Mouse (Mus musculus) adrenal gland (tissue): ENCODE results near the gene Safb2.
"Not testable (repeated sequence)": the region's sequence is repeated elsewhere in the genome, so short reads cannot be mapped to it uniquely, and the experiment has no call there.

Source experiments
- intact Hi-C: fragments of 180-260 bp; cut with DNase I; formaldehyde crosslinking; loops from one replicate; pipeline ENCODE4 v1.15.1; 2025
- long read RNA-seq, 2 experiments: library from polyadenylated mRNA; unstranded; transcript quantifications; one replicate each; pipeline ENCODE4 v2.0.0; 2020; ENCODE audit warnings: borderline replicate concordance in 1 of 2; ENCODE audit not compliant: insufficient replicate concordance in 1 of 2

Safb2 gene
- long read RNA-seq, experiment 1, partial matches to known transcripts: 16 of 22 reads
- long read RNA-seq, experiment 1, other reads (novel, unspliced or antisense): 3 of 22 reads
- long read RNA-seq, experiment 2, partial matches to known transcripts: 16 of 18 reads
- long read RNA-seq, experiment 2, other reads (novel, unspliced or antisense): 1 of 18 reads

DNA sequence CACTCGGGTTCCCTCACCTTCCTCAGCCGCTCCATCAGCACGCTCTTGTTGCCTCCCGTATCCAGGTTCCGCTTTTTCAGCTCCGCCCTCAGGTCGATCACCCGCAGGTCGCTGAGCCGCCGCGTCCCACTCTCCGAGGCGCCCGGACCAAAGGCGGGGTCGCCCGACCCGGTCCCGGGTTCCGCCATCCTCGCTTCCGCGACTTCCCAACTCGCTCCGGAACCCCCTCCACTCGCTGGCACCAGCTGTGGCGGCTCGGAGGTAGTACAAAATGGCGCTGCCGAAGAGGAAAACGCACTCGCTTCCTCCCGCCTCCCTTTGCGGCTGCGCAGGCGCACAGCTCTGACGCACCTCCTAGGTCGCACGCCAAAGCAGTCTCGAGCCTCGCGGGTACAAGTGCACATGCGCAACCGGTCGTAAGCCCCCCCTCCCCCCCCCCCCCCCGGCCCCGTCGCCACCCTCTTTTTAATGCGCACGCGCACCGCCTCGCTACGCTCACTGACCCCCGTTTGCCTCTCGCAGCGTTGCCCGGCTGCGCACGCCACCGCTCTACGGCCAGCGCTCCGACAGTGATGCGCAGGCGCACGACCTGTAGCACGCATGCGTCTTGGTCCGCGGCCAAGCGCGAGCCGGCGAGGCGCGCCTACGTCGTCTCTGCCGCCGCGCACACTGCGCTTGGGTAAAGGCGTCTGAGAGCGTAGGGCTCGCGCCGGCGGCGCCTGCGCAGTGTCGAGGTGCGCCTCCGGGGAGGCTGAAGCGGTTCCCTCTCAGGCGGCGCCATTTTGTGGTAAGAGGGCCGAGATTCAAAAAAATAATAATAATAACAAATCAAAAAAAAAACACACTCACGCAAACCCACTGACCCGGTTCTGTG is at the start of gene Safb2, which contains the start of gene Safb:
Gene Safb2 (minus strand): TSS at position 329 of the 874 bp plus-strand sequence.
Gene Safb (plus strand): TSS at position 569 of the 874 bp plus-strand sequence.
- intact Hi-C loops: no loop called here

- intact Hi-C loops: no loop called here
Observed at GRCm38 (mm10) chr17:56634023-56634422, 49.6 kb upstream of the Safb2 start.

DNA sequence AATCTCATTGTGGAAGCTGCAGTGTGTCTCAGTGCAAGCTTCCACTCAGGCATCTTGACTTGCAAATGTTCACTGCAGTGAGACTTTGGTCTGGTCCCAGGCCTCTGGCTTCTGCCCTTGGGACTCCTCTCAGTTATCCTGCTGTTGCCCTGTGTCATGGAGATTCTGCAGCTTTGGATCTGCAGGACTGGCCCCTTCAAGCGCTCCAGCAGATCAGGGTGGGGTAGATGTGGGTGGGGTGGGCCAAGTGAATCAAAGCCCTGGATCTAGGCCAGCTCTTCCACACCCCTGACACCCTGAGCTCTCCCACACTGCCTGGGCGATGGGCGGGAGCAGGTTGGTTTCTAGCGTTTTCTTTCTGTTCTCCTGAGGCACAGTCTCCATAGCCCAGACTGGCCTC is 47.4 kb upstream of the Safb2 start:
- intact Hi-C loops: no loop called here

DNA sequence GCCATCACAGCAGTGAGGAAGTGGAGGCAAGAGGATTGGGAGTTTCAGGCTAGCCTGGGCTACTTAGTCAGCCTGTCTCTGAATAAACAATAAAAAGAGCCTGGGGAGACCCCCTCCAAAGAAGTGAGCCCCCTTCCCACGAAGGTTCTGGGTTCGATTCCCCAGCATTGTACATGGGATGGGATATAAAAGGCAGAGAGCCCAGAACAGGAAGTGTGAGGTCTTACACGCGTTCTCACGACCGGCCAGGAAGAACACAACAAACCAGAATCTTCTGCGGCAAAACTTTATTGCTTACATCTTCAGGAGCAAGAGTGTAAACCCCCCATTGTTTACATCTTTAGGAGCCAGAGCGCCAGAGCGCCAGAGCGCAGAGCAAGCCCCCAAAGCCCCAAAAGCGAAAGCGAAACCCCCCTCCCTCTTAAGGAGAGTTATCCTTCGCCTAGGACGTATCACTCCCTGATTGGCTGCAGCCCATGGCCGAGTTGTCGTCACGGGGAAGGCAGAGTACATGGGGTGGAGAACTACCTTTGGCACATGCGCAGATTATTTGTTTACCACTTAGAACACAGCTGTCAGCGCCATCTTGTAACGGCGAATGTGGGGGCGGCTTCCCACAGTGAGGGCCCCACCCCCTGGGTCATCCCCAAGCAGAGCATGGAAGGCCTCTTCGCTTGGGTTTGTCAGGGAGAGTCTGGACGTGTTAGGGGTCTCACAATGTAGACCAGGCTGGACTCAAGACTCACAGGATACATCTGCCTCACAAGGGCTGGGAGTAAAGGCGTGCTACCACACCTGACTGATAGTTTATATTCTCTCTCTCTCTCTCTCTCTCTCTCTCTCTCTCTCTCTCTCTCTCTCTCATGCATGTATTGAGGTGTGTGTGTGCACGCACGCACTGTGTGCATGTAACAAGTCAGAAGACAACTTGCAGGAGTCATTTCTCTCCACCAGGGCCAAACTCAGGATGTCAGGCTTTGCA is 45.7 kb upstream of the Safb2 start:
- intact Hi-C loops: not testable (repeated sequence)

DNA sequence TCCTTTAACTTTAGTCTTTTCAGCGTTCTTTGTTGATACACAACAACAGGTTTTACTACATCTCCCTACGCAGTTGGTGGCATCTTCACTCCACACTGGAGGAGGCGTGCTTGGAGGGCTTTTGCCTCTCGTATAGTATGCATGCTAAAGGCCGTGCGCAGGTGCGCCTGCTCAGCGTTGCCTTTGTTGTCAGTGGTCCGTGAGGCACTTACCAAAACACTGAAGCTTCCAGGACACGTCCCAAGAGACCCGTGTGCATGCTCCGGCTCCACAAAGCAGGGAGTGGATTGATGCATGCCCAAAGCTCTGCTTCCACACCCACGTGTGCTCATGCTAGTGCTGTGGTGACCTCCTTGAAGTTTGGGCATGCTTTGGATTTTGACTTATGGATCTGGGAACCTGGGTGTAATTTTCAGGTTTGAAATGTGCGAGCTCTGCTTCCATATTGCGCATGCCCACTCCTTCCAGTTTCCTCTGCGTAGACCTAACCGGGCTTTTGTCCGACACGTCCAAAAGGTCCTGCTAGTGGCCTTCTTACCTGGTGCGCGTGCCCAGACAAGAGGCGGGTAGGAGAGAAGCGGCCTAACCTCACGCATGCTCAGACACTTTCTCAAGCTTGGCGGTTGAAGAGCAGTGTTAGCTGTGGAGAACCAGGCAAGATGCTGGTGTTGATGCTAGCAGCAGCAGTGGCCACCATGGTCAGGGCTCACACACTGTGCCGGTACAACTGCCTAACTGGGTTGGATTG is 43.3 kb upstream of the Safb2 start, which contains the start of gene Catsperd:
Gene Catsperd (plus strand): TSS at position 614 of the 748 bp plus-strand sequence.
- intact Hi-C loops: no loop called here

DNA sequence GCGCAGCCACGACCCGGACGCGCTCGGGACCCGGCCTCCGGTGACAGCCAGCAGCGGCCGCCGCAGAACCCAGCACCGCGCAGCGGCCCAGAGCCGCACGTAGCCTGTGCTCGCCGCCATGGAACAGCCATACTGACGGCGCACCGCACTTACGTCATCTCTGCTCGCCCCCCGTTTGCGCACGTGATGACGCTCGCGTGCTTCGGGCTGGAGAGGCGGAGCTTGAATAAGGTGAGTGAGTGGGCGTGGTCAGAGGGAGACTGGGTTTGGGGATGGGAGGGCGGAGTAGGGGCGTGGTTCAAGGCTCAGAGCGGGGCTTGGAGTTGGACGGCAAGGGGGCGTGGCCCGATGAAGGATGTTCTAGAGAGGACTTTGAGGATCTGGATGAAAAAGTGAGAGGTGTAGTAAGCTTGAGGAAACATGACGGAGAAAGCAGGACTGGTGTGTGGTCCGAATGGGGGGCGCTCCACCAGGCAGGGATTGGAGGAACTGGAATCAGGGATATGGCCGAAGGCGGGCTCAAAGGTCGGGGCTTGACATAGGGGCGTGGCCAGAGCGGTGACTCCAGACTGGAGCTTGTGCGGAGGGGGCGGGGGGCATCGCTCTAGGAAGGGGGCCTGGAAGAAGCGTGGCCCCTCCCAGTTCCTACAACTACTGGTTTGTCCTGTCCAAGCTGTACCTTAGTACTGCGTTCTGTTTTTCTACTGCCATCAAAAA is 42.5 kb upstream of the Safb2 start, which contains the start of gene Lonp1:
Gene Lonp1 (minus strand): TSS at position 134 of the 717 bp plus-strand sequence.
- intact Hi-C loops: no loop called here

GRCm38 (mm10) chr17:56626260-56626659 is 41.9 kb upstream of the Safb2 start:
- intact Hi-C loops: no loop called here

DNA sequence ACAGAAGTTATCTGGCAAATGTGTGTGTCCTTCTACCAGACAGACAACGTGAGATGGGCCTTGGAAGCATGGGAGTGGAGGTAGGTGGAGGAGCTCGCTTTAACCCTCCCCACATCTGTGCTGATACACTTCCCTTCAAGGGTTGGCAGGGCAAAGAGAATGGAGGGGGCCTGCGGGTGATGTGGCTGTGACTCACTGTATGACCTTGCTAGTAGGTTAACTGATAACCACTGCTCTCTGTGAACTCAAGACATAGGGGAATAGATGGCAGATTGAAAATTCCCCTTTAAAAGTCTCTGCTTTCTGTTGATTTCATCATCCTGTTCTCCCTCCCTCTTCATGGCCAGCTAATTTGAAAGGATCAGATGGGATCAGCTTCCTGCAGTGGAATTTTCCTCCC is 41.1 kb upstream of the Safb2 start:
- intact Hi-C loops: no loop called here

GRCm38 (mm10) chr17:56617628-56618027 is 33.2 kb upstream of the Safb2 start:
- intact Hi-C loops: no loop called here

DNA sequence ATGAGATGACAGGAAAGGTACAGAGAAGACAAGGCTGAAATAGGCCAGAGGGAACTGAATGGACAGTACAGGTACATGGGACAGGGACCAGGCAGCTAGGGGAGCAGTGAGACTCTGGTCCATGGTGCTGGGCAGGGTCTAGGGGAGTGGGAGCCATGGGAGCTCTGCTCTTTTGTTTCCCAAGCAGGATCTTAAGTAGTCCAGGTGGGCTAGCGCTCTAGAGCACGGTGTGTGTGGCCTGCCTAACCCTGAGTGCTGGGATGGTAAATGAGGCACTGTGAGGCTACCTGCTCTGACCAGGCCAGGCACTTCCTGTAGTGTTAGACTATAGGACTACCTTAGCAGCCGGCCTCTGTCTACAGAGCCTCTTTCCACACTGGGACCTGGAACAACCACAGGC is 32.3 kb upstream of the Safb2 start:
- intact Hi-C loops: no loop called here

DNA sequence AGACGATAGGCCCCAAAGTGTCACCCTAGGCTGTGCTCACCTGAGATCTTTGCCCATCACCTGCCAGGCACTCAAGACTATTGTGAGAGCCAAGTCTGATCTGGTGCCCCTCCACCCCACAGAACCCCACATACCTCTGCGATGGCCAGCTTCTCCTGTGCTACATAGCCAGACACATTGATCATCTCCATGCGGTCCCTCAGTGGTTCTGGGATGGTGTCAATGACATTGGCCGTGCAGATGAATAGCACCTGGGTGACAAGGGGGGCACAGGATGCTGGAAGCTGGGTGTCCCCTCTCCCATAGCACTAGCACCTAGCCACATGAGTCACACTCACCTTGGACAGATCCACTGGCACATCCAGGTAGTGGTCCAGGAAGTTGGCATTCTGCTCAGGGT is 31.4 kb upstream of the Safb2 start:
- intact Hi-C loops: no loop called here

DNA sequence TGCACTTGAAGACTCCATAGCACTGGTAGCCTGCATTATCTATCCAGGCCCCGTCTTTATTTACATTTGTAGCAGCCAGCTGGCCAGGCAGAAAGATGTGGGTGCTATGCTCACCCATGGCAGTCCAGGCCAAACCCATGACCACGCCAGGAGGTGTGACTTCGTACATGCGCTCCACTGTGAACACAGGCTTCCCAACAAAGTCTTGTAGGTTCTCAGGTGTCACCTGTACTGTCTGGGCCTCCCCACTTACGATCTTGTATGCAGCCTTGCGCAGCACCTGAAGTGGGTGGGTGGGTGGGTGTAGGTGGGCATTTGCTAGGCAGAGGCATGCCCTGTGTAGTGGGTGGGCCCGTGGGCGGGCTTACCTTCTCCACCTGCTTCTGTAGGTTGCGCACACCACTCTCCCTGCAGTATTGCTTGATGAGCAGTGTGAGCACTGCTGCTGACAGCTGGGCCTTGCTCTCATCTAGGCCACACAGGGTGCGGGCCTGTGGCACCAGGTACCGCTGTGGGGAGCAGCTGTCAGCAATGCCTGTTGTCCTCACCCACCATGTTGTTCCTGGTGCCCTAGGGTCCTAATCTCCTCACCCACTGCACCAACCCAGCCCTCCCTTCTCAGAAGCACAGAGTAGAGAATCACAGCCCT is 30.9 kb upstream of the Safb2 start:
- intact Hi-C loops: no loop called here

DNA sequence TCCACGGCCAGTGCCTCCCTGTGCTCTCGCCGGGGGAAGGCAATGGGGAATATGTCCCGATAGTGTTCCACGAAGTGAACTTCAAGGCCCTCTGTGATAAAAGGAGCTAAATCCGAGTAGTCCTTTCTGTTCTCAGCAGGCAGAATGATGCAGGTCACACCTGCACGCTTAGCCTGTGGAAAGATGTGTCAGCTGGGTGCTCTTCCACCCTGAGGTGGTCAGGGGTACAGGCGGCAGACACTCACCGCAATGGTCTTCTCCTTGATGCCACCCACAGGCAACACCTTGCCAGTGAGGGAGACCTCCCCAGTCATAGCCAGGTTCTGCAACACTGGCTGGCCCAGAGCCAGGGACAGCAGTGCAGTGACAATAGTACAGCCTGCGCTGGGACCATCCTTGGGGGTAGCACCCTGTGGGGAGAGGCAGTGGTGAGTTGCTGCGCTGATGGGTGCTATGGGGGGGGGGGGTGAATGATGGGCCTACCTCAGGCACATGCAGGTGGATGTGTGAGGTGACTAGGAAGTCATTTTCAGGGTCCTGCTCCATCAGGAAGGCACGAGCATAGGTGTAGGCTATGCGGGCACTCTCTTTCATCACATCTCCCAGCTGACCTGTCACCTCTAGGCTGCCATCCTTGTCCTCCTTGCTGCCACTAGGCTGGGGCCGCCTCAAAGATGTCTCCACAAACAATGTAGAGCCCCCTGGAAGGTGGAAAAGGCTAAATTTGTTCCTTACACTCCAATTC is 30.2 kb upstream of the Safb2 start:
- intact Hi-C loops: loop anchor here (5.0 kb wide), 1 partner anchor 53 kb away; no protein-coding TSS in a partner anchor

DNA sequence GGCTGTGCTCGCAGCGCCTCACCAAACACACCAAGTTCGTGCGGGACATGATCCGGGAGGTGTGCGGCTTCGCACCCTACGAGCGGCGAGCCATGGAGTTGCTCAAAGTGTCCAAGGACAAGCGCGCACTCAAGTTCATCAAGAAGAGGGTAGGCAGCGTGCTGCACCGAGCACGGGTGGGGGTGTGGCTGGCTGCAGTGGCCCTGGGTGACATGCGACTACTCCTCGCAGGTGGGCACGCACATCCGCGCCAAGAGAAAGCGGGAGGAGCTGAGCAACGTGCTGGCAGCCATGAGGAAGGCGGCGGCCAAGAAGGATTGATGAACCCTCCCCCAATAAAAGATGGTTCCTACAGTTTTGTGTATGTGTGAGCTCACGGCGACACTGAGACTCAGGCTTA is 29.5 kb upstream of the Safb2 start:
- intact Hi-C loops: loop anchor here (5.0 kb wide), 1 partner anchor 53 kb away; no protein-coding TSS in a partner anchor

- intact Hi-C loops: loop anchor here (5.0 kb wide), 1 partner anchor 54 kb away; no protein-coding TSS in a partner anchor
Observed at GRCm38 (mm10) chr17:56613236-56613844, 29.0 kb upstream of the Safb2 start, which contains the start of gene Rpl36. Gene Rpl36, plus strand, starts transcription at chr17:56613416.

DNA sequence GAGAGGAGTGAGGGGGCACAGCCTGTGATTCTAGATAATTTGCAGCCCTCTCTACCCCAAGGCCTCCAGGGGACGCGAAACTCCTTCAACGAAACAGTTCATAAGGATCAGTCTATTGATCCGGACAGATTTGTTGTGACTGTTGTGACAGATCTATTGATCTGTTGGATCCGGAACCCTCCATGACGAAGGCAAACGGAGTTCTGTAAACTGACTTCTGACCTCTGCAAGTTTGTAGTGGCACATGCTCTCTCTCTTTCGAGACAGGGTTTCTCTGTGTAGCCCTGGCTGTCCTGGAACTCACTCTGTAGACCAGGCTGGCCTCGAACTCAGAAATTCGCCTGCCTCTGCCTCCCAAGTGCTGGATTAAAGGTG is 28.2 kb upstream of the Safb2 start:
- intact Hi-C loops: loop anchor here (5.0 kb wide), 1 partner anchor 55 kb away; no protein-coding TSS in a partner anchor

- intact Hi-C loops: loop anchor here (5.0 kb wide), 1 partner anchor 55 kb away; no protein-coding TSS in a partner anchor
Observed at GRCm38 (mm10) chr17:56611861-56612564, 27.6 kb upstream of the Safb2 start.
